Mouse (Mus musculus): ENCODE data around the gene Nrcam. TPM values are rescaled to one million over a fixed set of nuclear protein-coding genes. Genes with fewer than 3 reads are reported as not detected.

The Nrcam gene
- polyA plus RNA-seq, 1 experiment: not detected

DNA sequence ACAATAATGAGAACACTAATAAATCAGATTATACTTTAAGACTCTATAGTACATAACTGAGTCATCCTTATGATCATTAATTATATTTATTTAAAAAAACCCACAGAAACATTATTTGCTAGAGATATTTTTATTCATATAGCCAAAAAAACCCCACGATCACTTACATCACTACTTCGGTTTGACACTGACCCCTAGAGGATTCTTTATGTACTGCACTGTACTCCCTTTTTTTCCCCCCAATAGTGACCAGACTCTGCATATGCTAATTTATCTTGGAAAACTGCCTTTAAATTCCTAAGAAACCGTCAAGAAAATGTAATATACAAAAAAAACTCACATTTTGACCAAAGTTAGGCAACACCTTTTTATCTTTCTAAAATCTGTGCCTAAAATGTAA is 244.0 kb downstream of the Nrcam start:
- no peak for TF ChIP-seq GATA1 (IDR thresholded peaks at IDR 0.05; ENCODE audit: low read length)

DNA sequence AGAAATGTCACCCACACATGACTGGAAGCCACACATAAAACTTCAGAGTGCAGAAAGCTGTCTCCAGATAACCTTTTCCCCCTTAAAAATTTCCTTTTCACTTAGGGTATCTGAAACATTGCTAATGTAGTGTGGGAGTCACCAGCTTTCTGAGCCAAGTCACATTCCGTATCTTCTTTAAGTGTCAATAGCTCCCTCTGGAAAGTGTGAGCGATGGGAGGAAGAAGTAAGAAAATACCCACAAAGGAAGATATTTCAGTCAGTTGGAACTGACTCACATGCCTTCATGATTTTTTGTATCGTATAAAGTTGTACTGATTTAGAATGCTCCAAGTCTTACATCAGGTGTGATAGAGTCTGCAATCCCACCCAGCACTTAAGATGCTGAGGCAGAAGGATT is 245.5 kb downstream of the Nrcam start:
- no peak for TF ChIP-seq GATA1 (IDR thresholded peaks at IDR 0.05; ENCODE audit: low read length)

DNA sequence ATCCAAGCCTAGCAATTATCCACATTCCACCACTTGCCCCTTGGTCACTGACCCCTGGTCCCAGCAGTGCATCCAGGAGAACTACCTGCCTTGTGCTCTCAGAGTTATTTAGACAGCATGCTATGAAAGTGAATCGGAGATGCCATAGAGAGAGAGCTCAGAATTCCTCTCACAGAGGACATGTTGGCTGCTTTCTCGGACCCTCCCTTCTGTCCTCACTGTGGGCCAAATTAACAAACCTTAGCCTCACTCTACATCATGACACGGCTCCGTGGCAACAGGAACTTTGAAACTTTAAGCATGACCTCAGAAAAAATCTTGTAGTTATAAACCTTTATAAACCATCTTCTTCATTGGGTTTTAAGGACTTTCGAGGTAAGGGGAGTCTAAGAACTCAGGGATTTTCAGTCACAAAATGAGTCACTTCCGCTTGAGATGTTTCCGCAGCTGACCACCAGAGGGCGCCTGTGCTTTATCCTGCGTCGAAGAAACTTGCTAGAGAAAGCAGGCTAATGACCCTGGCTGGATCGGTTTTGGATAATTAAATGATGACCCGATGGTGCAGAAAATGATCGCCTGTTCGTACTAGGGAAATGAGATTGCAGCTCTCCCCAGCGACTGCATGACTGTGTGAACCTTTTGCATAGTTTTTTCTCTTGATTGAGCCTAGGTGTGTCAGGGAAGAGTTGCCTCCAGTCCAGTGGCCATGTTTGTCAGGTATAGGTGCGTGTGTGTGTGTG is 272.9 kb downstream of the Nrcam start:
- TF ChIP-seq GATA1 (IDR thresholded peaks at IDR 0.05; ENCODE audit: low read length): no peak

DNA sequence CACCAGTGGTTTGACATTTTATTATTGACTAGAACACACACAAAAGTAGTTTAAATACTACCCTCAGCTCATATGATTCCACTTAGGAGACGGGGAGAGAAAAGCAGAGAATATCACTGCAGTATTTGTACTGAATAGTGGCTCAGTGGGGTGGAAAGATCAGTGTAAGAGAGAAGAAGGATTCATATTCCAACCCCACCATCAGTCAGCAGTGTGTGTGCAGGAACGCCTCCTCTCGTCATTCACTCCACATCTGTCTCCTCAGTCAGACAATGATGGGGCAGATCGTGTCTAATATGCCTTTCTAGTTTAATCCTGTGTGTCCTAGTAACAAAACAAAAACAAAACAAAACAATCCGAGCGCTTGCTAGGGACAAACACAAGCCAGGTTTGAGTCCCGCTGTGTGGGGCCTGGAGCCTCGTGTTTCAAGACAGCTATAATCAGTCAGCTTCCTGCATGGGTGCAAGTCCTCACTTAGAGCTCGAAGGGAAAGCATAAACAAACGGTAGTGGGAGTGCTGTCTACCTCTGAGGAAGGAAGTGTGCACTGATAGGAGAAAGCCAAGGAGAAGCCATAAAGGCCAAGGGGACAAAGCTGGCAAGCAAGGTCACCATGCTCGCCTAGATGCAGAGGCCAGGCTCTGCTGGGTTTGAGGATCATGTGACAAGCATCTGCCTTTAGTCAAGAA is 273.7 kb downstream of the Nrcam start:
- TF ChIP-seq GATA1 (IDR thresholded peaks at IDR 0.05; ENCODE audit: low read length): no peak

DNA sequence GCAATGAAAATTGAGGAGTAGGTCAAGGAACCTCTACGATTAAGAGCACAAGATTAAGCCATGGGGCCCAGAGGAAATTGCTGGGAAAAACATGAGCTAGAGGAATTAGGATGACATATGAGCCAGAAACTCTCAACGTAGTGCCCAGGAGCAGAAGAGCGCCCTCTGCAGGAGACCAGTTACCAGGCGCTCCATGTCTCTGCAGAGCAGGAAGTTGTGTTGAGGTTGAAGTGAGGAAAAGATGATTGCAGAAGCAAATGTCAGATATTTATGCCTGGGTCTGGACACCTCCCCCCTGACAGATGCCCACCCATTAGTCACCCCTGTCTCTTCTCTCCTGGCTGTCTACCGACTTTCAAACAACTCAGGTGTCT is 274.3 kb downstream of the Nrcam start:
- no peak for TF ChIP-seq GATA1 (IDR thresholded peaks at IDR 0.05; ENCODE audit: low read length)

DNA sequence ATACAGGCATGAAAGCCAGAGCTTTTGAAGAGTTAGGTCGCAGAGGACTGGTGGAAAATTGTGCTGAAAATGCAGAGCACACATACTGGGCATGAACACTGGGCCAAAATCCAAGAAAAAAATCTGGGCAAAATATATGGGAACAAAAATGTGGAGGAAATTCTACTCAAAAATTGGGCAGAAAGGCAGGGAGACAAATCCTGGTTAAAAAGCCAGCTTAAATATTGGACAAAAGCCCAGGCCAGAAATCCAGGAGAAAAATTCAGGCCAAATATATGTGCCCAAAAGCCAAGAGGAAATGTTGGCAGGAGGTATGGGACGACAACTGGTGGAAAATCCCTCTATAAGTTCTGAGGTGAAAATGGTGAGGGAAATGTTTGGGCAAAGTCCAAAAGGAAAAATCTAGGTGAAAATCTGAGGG is 288.3 kb downstream of the Nrcam start:
- TF ChIP-seq GATA1 (IDR thresholded peaks at IDR 0.05; ENCODE audit: low read length): no peak

DNA sequence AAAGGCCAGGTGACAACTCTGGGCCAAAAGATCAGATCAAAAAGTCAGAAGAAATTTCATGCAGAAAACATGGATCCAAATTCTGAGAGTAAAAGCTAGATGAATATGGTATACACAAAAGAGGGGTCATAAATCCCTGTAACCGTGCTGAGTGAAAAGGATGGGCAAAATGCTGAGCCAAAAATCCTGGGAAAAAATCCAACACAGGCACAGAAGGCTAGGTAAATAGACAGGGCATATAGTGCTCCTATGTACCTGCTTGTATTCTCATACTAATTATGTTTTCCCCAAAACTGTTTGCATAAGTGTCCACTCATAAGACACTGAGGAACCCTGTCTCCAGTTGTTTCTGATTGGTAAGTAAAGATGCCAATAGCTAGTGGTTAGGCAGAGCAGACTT is 288.8 kb downstream of the Nrcam start:
- TF ChIP-seq GATA1 (IDR thresholded peaks at IDR 0.05; ENCODE audit: low read length): no peak

DNA sequence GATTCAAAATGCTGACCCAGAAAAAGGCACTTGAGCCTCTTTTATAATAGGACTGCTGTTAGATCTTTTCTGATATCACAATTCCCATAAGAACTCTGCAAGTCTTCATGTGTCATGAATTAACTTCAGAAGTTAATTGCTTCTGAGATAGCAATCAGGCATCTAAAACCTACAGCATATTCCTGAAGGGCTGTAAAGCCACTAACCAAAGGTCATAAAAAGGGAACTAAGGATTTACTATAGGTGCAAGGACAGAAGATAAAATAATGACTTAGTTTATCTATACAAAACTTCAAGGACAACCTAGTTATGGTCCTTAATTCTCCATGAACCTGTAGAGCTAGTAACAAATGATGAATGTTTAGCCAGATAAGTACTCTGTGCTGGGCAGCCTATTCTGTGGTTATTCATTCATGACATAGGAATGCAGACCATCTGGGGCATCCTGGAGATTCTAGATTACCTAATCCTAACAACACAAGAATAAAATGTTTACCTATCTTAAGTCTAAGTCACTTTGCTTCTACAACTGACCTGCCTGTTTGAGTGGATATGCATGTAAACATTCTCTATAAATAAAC is 310.7 kb downstream of the Nrcam start:
- no peak for TF ChIP-seq GATA1 (IDR thresholded peaks at IDR 0.05; ENCODE audit: low read length)

DNA sequence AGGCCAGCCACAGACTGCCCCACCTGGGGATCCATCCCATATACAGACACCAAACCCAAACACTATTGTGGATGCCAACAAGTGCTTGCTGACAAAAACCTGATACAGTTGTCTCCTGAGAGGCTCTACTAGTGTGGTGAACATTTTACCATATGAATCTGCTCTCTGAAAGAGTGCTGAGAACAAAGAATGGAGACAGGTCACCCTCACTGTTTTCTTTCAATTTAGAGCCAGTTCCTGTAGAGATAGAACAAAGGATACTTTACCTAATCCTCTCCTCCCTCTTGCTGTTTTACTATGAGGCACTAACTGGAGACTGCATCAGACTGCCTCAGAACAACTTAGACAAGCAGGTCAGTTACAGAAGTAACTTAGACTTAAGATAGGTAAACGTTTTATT is 311.9 kb downstream of the Nrcam start:
- TF ChIP-seq GATA1 (IDR thresholded peaks at IDR 0.05; ENCODE audit: low read length): no peak

Other genes starting within 250 kb of the Nrcam start
- gene Dnajb9, start 118.6 kb upstream of the Nrcam start, polyA plus RNA-seq (2012): 4.6 and 4.7 TPM in 2 replicates
- gene Pnpla8, start 107.5 kb upstream of the Nrcam start, polyA plus RNA-seq (2012): 8.7 and 12.6 TPM in 2 replicates

Data from G1E-ER4 (cell line).